Mouse (Mus musculus) lung, embryonic 16.5 days (tissue): ENCODE measurements around the gene Fcer1g. TPM values are rescaled to one million over a fixed set of nuclear protein-coding genes. Genes with fewer than 3 reads are reported as not detected.

Experiments
- ATAC-seq: fragments of 200-750 bp; cut with Nextera tagmentation; 2 replicates; pipeline ENCODE4 v1.8.0; 2017; ENCODE audit warnings: low read depth, mild to moderate bottlenecking, moderate library complexity
- H3K27ac ChIP-seq: fragments of 300-500 bp; sonication (generic); 2 replicates; pipeline ENCODE4 v1.5.1; 2014; ENCODE audit warnings: mild to moderate bottlenecking, control low read depth, low read length
- H3K27me3 ChIP-seq: fragments of 300-500 bp; sonication (generic); 2 replicates; pipeline ENCODE4 v1.6.1; 2014; ENCODE audit warnings: low read depth, low read length, mixed read lengths; ENCODE audit not compliant: control insufficient read depth, insufficient read depth
- H3K36me3 ChIP-seq: fragments of 300-500 bp; sonication (generic); 2 replicates; pipeline ENCODE4 v1.6.1; 2014; ENCODE audit warnings: low read length; ENCODE audit not compliant: control insufficient read depth, insufficient read depth
- H3K4me1 ChIP-seq: fragments of 300-500 bp; sonication (generic); replicated peaks from 2 replicates; pipeline ENCODE4 v1.6.1; 2014; ENCODE audit warnings: low read length, mixed read lengths; ENCODE audit not compliant: control insufficient read depth, insufficient read depth
- H3K4me2 ChIP-seq: fragments of 300-500 bp; sonication (generic); 2 replicates; pipeline ENCODE4 v1.6.1; 2014; ENCODE audit warnings: low read depth, low read length, control low read depth
- H3K4me3 ChIP-seq: fragments of 300-500 bp; sonication (generic); 2 replicates; pipeline ENCODE4 v1.5.1; 2014; ENCODE audit warnings: mild to moderate bottlenecking, low read length, control low read depth
- H3K9ac ChIP-seq: fragments of 300-500 bp; sonication (generic); 2 replicates; pipeline ENCODE4 v1.6.1; 2014; ENCODE audit warnings: low read length, control low read depth
- H3K9me3 ChIP-seq: fragments of 300-500 bp; sonication (generic); 2 replicates; pipeline ENCODE4 v1.6.1; 2016; ENCODE audit warnings: low read length; ENCODE audit not compliant: control insufficient read depth
- WGBS: fragments of 180-500 bp; shearing (Covaris S2); extraction: QIAGEN DNeasy Blood & Tissue Kit; methylation state at CpG from one replicate; pipeline ENCODE4 v1.1.7; 2014; 5-methylcytosine and 5-hydroxymethylcytosine counted together
- polyA plus RNA-seq: library from polyadenylated mRNA; unstranded; fragments of >200 nt; fragmentation: Nextera tagmentation; extraction: Ambion mirVana; gene quantifications from 2 replicates; pipeline ENCODE4 v1.2.1, GENCODE M21; 2015

Gene Fcer1g
- polyA plus RNA-seq, 1 experiment from 2014 or later: 52.8 TPM

GRCm38 (mm10) chr1:171227879-171228278 lies 6.3 kb downstream of the Fcer1g start:
- no peak overlapping the region for H3K27ac ChIP-seq
- no peak overlapping the region for H3K9ac ChIP-seq
- 79% methylated on average over 1 of the region's 1 CpGs for WGBS
- H3K27me3 ChIP-seq: no peaks in the 10 kb centered on the region
- H3K9me3 ChIP-seq: no peaks in the 10 kb centered on the region
- no peaks in the 10 kb centered on the region for H3K4me1 ChIP-seq
- ATAC-seq: no peak
- H3K36me3 ChIP-seq: no peaks in the 10 kb centered on the region
- no peak overlapping the region for H3K4me2 ChIP-seq
- no peak overlapping the region for H3K4me3 ChIP-seq

- no peak overlapping the region for H3K9ac ChIP-seq
- no peaks in the 10 kb centered on the region for H3K27me3 ChIP-seq
- no peak overlapping the region for H3K27ac ChIP-seq
- no peak for ATAC-seq
- WGBS: 58% methylated on average over 4 of the region's 4 CpGs
- H3K36me3 ChIP-seq: no peaks in the 10 kb centered on the region
- H3K4me1 ChIP-seq: no peaks in the 10 kb centered on the region; the same call in 1 of the 2 replicates
- H3K4me3 ChIP-seq: no peak overlapping the region
- no peak overlapping the region for H3K4me2 ChIP-seq
- H3K9me3 ChIP-seq: no peaks in the 10 kb centered on the region
Observed at GRCm38 (mm10) chr1:171226780-171227179, 7.4 kb downstream of the Fcer1g start.

GRCm38 (mm10) chr1:171224857-171225256 lies 9.3 kb downstream of the Fcer1g start, which contains the start of gene Apoa2:
Gene Apoa2 (plus strand): TSS chr1:171225054.
- Histone ChIP-seq H3K27me3 (no peaks in the 10 kb centered on the region), H3K4me1 (peaks cover 9% of the 10 kb centered on the region), H3K36me3 (peaks cover 2% of the 10 kb centered on the region), H3K9me3 (no peaks in the 10 kb centered on the region), H3K4me2 (no peak within 1 kb of the TSS), H3K9ac (no peak within 1 kb of the TSS), H3K27ac (no peak within 1 kb of the TSS), H3K4me3 (no peak within 1 kb of the TSS)
- ATAC-seq: no peak
- 65% methylated on average over 5 of the region's 5 CpGs for WGBS

- no peak overlapping the region for H3K4me3 ChIP-seq
- no peak overlapping the region for H3K27ac ChIP-seq
- no peak overlapping the region for H3K9ac ChIP-seq
- ATAC-seq: no peak
- 61% methylated on average over 2 of the region's 2 CpGs for WGBS
- H3K27me3 ChIP-seq: no peaks in the 10 kb centered on the region
- H3K9me3 ChIP-seq: no peaks in the 10 kb centered on the region
- H3K4me2 ChIP-seq: no peak overlapping the region
- peaks cover 9% of the 10 kb centered on the region for H3K4me1 ChIP-seq
- H3K36me3 ChIP-seq: peaks cover 10% of the 10 kb centered on the region
Observed at GRCm38 (mm10) chr1:171223796-171224195, 10.4 kb downstream of the Fcer1g start.

GRCm38 (mm10) chr1:171223168-171223567 lies 11.0 kb downstream of the Fcer1g start:
- Histone ChIP-seq H3K9me3 (no peaks in the 10 kb centered on the region), H3K9ac (peak overlapping the region; percentile 67), H3K27me3 (no peaks in the 10 kb centered on the region), H3K36me3 (peaks cover 10% of the 10 kb centered on the region), H3K4me3 (peak overlapping the region; percentile 77), H3K27ac (peak overlapping the region; percentile 82), H3K4me2 (peak overlapping the region; percentile 57), H3K4me1 (peaks cover 9% of the 10 kb centered on the region)
- no peak for ATAC-seq
- WGBS: 69% methylated on average over 6 of the region's 6 CpGs

- H3K27me3 ChIP-seq: no peaks in the 10 kb centered on the region
- H3K4me1 ChIP-seq: peaks cover 9% of the 10 kb centered on the region
- peaks cover 10% of the 10 kb centered on the region for H3K36me3 ChIP-seq
- H3K4me2 ChIP-seq: peak within 1 kb of the TSS; percentile 73
- ATAC-seq: peak; percentile 99
- H3K9me3 ChIP-seq: no peaks in the 10 kb centered on the region
- WGBS: under 1% methylated on average over 28 of the region's 28 CpGs
- H3K27ac ChIP-seq: peak within 1 kb of the TSS; percentile 82
- peak within 1 kb of the TSS; percentile 77 for H3K4me3 ChIP-seq
- H3K9ac ChIP-seq: peak within 1 kb of the TSS; percentile 67
Observed at GRCm38 (mm10) chr1:171222238-171223155, 11.7 kb downstream of the Fcer1g start, which contains the start of gene Tomm40l. Gene Tomm40l (minus strand): TSS chr1:171222514.

GRCm38 (mm10) chr1:171221281-171222193 lies 12.6 kb downstream of the Fcer1g start:
- H3K27ac ChIP-seq: peak overlapping the region; percentile 36; the same call in 1 of the 2 replicates
- peaks cover 10% of the 10 kb centered on the region for H3K36me3 ChIP-seq
- WGBS: 4% methylated on average over 22 of the region's 22 CpGs
- no peaks in the 10 kb centered on the region for H3K27me3 ChIP-seq
- ATAC-seq: no peak; the same call in 1 of the 2 replicates
- H3K4me2 ChIP-seq: peak overlapping the region; percentile 73
- H3K9ac ChIP-seq: peak overlapping the region; percentile 58
- no peaks in the 10 kb centered on the region for H3K9me3 ChIP-seq
- H3K4me3 ChIP-seq: peak overlapping the region; percentile 77
- peaks cover 9% of the 10 kb centered on the region for H3K4me1 ChIP-seq

- no peak overlapping the region for H3K27ac ChIP-seq
- H3K9ac ChIP-seq: 0 out of 2 replicates have a peak overlapping the region, but pooled peaks have one; percentile 10
- H3K4me2 ChIP-seq: peak overlapping the region; percentile 73
- H3K9me3 ChIP-seq: no peaks in the 10 kb centered on the region
- H3K36me3 ChIP-seq: peaks cover 10% of the 10 kb centered on the region
- H3K27me3 ChIP-seq: no peaks in the 10 kb centered on the region
- WGBS: 6% methylated on average over 10 of the region's 10 CpGs
- H3K4me3 ChIP-seq: peak overlapping the region; percentile 77; the same call in 1 of the 2 replicates
- 0 out of 2 replicates have a peak, but pooled peaks have one; percentile 9 for ATAC-seq
- peaks cover 9% of the 10 kb centered on the region for H3K4me1 ChIP-seq
Observed at GRCm38 (mm10) chr1:171220871-171221270, 13.3 kb downstream of the Fcer1g start.
